Mouse (Mus musculus): ENCODE data around the gene Smarca2.

DNA sequence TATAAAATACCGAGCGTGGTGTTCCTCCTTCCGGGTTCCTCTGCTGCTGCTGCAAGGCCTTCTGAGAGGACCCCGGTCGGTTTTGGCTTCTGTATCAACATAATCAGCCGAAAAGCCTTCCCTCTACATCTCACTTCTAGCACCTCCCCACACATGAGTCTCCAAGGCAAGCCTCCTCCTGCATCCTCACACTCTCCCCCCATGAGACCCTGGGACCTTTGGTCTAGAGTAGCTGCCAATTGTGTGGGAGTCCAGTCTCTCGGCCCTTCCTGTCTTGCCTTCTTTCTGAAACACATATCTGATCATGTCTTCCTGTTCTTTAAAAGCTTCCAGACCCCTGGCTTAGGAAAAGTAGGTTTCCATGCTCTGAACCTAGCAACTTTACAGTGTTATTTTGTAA is 153.8 kb downstream of the Smarca2 start:
- TF ChIP-seq CTCF (IDR thresholded peaks at IDR 0.05; ENCODE audit: low read depth), result no peak
- TF ChIP-seq EP300 (IDR thresholded peaks at IDR 0.05; ENCODE audit: low read depth), result no peak
